Mouse (Mus musculus) megakaryocyte-erythroid progenitor cell, adult 5-6 weeks (primary cell): ENCODE measurements at regions not wholly inside any gene's neighbourhood (a gene's known extent, or its start where the extent isn't known, plus 50 kb on each side); places are given as distances from the start of the nearest gene placed in this dataset.

Experiments used
- ATAC-seq: replicated peaks from 2 replicates; pipeline ENCODE4 v1.8.0; 2016; ENCODE audit warnings: mild to moderate bottlenecking, inconsistent platforms; ENCODE audit not compliant: severe bottlenecking, poor library complexity, low FRiP score, low TSS enrichment

DNA sequence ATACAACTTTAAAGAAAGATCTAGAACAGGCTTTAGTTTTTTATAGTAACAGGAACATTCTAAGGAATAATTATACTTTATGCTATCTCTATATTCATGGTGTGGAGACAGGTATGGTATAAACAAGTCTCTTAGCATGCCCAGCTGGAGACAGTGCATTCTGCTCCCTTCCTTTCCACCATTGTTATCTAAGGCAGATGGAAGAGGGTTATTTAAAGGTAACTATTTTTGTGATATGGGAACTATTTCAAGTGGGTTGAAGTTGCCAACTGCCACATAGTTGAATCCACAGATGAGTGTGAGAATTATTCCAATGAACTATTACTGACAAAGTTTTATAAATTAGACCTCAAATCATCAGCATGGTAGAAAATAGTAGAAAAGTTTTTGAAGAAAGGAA, 148.9 kb upstream of the Rasa1 start:
- no peak for ATAC-seq

DNA sequence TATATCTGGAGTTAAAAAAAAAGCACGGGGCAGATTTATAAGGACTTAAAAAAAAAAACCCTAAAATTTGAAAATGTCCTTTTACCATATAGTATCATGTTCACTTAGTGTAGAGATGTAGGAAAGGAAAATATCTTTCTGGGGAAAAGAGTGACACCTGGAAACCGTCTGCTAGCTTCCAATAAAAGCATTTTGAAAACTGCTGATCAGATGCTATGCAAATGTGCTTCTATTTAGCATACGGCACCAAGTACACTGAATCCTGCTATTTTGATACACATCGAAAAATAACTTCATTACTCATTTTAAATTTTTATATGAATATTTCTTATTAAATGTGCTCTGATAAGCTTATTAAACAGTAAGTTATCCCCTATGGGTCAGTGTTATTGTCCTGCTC, 148.1 kb upstream of the Rasa1 start:
- ATAC-seq: no peak

DNA sequence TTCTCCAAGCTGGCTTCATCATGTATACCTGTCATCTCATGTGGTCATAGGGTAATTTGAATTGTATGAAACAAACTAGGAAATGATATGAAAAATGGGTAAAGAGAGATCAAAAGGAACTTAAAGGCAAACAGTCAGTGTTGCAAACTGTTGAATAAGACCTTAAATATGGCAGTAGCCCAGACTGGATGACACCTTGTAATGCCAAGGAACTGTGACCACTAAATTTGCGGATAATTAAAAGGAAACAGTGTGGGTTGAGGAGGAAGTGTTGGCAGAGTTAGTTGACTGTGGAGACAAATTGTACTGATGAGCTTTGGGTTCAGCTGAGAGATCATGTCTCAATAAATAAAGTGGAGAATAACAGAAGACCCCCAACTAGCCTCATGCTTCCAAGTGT, 147.3 kb upstream of the Rasa1 start:
- ATAC-seq: no peak

DNA sequence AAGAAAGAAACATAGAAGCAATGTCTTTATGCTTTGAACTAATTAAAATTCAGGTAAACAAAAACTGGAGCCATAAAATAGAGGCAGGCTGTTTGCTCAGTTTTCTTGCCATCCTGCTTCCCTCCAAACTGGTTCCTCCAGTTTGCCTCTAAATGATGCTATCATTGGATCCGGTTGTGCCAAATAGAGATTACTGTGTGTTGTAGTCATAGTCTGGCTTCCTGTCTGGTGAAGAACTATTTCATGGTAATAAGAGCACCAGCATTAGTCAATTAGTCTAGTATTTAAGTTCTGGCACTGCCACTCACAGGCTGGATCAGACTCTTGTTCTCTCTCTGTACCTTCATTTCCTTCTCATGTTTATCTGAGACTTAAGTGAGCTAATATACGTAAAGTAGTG, 141.9 kb upstream of the Rasa1 start:
- peak; percentile 34; the same call in 1 of the 2 replicates for ATAC-seq

DNA sequence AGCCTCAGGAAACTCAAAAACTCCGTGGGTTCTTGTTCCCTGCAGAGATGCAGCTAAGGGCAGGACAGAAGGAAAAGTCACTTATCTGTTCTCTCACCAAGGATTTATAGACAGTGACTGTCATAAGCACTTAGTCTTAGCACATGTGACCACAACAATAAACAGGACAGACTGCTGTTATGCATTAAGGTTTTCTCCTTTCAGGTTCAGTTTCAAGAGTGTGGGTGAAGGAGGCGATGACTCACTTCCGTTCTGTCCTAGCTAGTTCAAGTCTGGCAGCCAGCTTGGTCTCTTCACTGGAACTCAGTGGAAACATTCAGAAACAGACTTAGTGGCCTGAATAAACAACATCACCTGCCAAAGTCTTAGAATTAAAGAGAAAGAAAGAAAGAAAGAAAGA, 141.1 kb upstream of the Rasa1 start:
- no peak for ATAC-seq

DNA sequence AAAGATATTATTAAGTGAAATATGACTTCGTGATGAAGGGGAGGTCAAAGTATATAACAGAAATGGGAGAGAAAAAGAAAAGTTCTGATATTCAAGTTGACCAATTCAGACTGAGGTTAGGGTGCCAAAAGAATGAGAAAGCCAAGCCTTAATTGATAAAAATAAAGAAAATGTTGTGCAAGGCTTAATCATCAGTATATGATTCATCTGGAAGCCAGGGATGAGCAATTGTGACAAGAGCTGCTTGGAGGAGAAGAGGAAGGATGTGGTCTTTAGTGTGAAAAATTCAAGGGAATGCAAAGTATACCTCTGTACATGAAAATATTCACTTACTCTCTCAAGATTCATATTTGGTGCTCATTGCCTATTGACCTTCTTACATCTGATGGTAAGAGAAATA, 129.7 kb upstream of the Rasa1 start:
- no peak for ATAC-seq

DNA sequence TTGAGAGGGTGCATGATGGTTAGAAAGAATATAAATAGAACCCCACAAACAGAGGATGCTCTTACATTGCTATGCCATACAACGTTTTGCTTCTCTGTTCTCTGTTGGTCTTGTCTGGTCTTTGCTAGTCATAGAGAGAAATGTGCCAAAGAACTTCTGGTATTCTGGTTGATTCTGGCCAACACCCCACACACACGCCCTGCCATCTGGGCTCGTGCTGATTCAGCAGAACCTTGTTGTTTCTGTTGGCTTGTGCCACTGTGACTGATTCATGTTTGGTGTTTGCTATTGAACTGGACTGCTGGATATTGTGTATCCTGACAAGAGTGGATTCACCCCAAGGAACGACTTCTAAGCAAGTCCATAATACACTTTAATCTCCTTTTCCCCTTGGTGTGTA, 126.0 kb upstream of the Rasa1 start:
- ATAC-seq: no peak

DNA sequence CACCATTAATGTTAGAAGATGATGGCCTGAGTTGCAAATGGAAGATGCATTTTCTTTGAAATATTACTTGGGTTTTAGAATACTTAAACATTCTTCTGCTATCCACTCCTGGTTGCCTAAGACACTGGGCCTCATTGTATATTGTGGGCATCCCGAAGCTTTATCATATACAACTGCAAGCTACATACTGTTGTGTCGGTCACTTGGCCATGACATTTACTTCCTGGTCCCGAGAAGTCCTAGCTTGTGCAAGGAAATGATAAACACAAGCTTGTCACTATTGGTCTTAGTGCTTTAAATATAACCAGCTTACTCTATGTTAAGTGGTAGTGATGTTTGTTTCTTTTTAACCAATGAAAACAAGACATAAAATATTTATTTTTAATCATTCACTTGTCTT, 122.4 kb upstream of the Rasa1 start:
- no peak for ATAC-seq

DNA sequence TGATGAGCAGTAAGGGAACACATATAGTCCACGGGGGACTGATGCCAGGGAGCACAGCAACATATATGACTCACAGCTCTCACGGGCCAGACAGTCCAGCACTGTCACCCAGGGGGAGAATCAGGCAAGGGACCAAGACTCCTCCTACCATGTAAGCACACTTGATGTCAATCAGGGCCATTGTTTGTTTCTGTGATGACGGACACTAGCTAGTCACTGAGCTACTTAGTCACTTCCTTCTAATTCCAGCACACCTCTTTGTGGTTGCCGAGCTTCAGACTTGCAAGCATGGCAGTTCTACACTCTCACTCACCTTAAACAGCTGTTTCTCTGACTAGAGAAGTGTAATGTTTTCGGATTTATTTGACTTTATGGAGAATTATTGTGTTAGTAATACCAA, 109.9 kb upstream of the Rasa1 start:
- no peak for ATAC-seq

DNA sequence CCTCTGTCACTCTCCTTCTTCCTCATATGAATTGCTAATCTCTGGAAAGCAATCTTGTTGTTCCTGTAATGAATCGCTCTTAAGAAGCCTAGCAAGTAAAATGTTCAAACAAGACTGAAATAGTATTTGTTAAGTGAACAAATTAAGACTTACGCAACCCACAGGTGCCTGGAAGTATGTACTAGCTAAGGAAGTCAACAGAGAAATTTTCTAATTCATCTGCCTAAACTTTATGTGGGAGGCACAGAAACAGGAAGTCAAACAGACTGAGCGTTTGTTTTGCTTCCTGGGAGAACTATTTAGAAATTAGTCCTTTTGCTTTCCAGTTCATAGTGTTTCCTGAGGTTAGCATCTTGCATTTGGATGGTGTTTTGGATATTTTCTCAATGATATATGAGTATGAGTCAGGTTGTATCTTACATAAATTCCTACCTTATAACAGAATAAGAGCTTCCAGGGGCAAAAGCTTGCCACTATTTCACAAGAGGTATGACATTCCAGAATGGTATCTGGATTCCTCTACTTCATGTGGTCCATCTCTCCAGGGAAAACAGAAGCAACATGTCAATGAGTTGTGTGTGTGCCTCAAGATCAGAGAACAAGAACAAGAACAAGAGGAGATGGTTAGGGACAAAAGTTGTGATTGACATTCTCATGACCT, 87.5 kb upstream of the Rasa1 start:
- no peak for ATAC-seq

DNA sequence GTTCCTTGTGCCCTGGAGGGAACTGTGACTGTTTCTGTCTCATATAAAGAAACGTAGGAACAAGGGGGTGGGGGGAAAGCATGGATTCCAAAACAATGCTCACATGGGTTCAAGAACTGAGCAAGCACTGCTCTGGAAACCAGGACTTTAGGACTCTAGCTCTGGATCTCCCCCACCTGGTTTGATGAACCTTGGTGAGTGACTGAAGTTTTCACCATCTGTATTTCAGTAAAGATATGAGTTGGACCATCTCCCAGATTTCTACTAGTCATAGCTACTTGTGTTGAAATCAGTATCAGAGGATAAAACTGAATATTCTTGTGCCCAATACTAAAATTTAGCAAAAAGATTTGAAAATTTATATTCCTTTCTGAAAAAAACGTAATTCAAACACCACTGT, 70.7 kb upstream of the Rasa1 start:
- no peak for ATAC-seq

DNA sequence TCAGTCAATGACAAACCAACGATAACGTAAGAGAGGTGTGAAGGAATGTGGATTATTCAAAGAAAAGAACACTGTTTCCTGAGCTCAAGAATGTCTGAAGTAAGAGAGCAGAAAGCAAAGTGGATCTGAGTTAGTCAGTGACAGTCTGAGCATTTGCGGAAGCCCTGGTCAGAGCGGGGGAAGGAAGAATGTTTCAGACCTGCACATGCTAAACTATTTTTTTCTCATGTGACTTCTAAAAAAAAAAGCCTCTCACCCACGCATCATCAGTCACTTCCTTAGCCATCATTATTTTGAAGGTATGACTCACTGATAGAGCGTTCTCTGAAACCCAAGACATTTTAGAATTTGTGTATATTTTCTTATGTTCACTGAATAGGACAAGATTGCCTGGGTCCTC, 70.2 kb upstream of the Rasa1 start:
- no peak for ATAC-seq

DNA sequence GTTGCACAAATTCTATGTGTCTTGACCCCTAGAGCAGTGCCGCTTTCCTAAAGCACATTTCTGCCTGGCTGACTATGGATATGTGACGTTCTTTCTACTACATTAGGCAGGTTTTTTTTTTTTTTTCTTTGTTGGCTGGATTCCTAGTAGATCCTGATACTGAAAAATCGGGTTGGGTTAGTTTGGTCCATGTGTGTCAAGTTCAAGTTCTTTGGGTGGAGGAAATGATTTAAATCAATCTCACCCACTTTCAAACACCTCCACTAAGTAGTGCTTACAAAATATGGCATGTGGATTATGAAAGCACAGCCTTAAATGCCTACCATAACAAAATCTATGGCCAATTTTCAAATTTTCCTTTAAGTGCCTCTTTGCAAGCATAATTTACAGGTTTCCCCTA, 63.1 kb upstream of the Rasa1 start:
- no peak for ATAC-seq
